Mouse (Mus musculus) brain, adult 2 months (tissue): ENCODE results near the gene 1700067P10Rik.

ENCODE experiments used
- DNase-seq: peaks from one replicate; pipeline ENCODE4 v3.0.0; 2011; ENCODE audit warnings: low read depth, low spot score

Gene 1700067P10Rik

GRCm38 (mm10) chr17:48096321-48096720 lies 7.2 kb downstream of the 1700067P10Rik start:
- DNase-seq: no peak

GRCm38 (mm10) chr17:48097011-48097742 lies 8.1 kb downstream of the 1700067P10Rik start:
- DNase-seq: peak; percentile 66

GRCm38 (mm10) chr17:48097743-48098527 lies 8.8 kb downstream of the 1700067P10Rik start:
- DNase-seq: no peak

GRCm38 (mm10) chr17:48098528-48098890 lies 9.4 kb downstream of the 1700067P10Rik start:
- DNase-seq: no peak

GRCm38 (mm10) chr17:48099312-48099711 lies 10.2 kb downstream of the 1700067P10Rik start:
- DNase-seq: no peak

- peak; percentile 91 for DNase-seq
Measured at GRCm38 (mm10) chr17:48100441-48101417, 11.6 kb downstream of the 1700067P10Rik start.

- DNase-seq: no peak
Measured at GRCm38 (mm10) chr17:48107333-48107732, 18.2 kb downstream of the 1700067P10Rik start.

GRCm38 (mm10) chr17:48107862-48108261 lies 18.7 kb downstream of the 1700067P10Rik start:
- DNase-seq: no peak

GRCm38 (mm10) chr17:48108520-48108919 lies 19.4 kb downstream of the 1700067P10Rik start:
- no peak for DNase-seq

GRCm38 (mm10) chr17:48110547-48111287 lies 21.6 kb downstream of the 1700067P10Rik start:
- DNase-seq: no peak

- DNase-seq: no peak
Measured at GRCm38 (mm10) chr17:48118570-48118969, 29.5 kb downstream of the 1700067P10Rik start.

GRCm38 (mm10) chr17:48119656-48120055 lies 30.5 kb downstream of the 1700067P10Rik start:
- DNase-seq: peak; percentile 63

- DNase-seq: no peak
Measured at GRCm38 (mm10) chr17:48120456-48120855, 31.3 kb downstream of the 1700067P10Rik start.

- no peak for DNase-seq
Measured at GRCm38 (mm10) chr17:48132810-48133209, 43.7 kb downstream of the 1700067P10Rik start.
